Mouse (Mus musculus): ENCODE measurements around the gene Sult1a1.

DNA sequence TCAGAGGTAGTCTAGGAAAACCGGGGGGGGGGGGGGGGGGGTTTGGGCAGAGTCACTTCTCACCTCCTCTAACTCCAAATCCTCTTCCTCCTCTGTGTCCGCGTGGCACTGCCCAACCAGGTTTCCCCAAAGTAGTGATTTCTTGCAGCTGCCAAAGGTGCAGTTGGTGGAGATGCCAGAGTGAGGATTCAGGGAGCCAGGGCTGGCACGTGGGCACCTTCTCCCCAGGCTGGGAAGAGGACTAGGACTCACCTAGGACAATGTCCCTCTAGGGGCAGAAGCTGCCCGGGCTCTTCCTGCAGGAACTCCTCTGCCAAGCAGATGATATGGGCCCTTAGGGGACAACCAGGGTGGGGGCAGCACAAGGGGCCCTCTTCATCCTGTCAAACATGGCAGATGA is 15.4 kb upstream of the Sult1a1 start:
- TF ChIP-seq CTCF (conservative IDR thresholded peaks at IDR 0.05; ENCODE audit: low read length) = no peak
- TF ChIP-seq NANOG (IDR thresholded peaks at IDR 0.05; ENCODE audit: borderline replicate concordance, low read length) = no peak

All from E14TG2a.4 (cell line).